Mouse (Mus musculus) midbrain, embryonic 14.5 days (tissue): ENCODE results near the gene Myh10. TPM values are rescaled to one million over a fixed set of nuclear protein-coding genes. Genes with fewer than 3 reads are reported as not detected.

ENCODE experiments used
- ATAC-seq: fragments of 200-750 bp; cut with Nextera tagmentation; 2 replicates; pipeline ENCODE4 v1.8.0; 2017; ENCODE audit warnings: moderate number of reproducible peaks, moderate library complexity; ENCODE audit not compliant: low FRiP score, low TSS enrichment
- DNase-seq: peaks from one replicate; pipeline ENCODE4 v3.0.0-alpha.2; 2015
- H3K27ac ChIP-seq: fragments of 300-500 bp; sonication (generic); replicated peaks from 2 replicates; pipeline ENCODE4 v1.5.1; 2014; ENCODE audit warnings: mild to moderate bottlenecking, low read depth, low read length, moderate library complexity
- H3K27me3 ChIP-seq: fragments of 300-500 bp; sonication (generic); 2 replicates; pipeline ENCODE4 v1.6.1; 2014; ENCODE audit warnings: low read length, control low read depth, mixed read lengths; ENCODE audit not compliant: control insufficient read depth, insufficient read depth
- H3K36me3 ChIP-seq: fragments of 300-500 bp; sonication (generic); 2 replicates; pipeline ENCODE4 v1.6.1; 2014; ENCODE audit warnings: low read length, control low read depth; ENCODE audit not compliant: control insufficient read depth, insufficient read depth
- H3K4me1 ChIP-seq: fragments of 300-500 bp; sonication (generic); 2 replicates; pipeline ENCODE4 v1.6.1; 2014; ENCODE audit warnings: mild to moderate bottlenecking, antibody characterized with exemption, low read length, control low read depth; ENCODE audit not compliant: control insufficient read depth, insufficient read depth
- H3K4me2 ChIP-seq: fragments of 300-500 bp; sonication (generic); 2 replicates; pipeline ENCODE4 v1.6.1; 2014; ENCODE audit warnings: mild to moderate bottlenecking, low read length, moderate library complexity
- H3K4me3 ChIP-seq: fragments of 300-500 bp; sonication (generic); replicated peaks from 2 replicates; pipeline ENCODE4 v1.5.1; 2014; ENCODE audit warnings: low read depth, low read length
- H3K9ac ChIP-seq: fragments of 300-500 bp; sonication (generic); replicated peaks from 2 replicates; pipeline ENCODE4 v1.6.1; 2014; ENCODE audit warnings: mild to moderate bottlenecking, low read length, moderate library complexity
- H3K9me3 ChIP-seq: fragments of 300-500 bp; sonication (generic); 2 replicates; pipeline ENCODE4 v1.6.1; 2016; ENCODE audit warnings: low read length, control low read depth, mixed read lengths; ENCODE audit not compliant: control insufficient read depth
- WGBS: fragments of 180-500 bp; shearing (Covaris S2); extraction: QIAGEN DNeasy Blood & Tissue Kit; methylation state at CpG from one replicate; pipeline ENCODE4 v1.1.7; 2014; 5-methylcytosine and 5-hydroxymethylcytosine counted together
- polyA plus RNA-seq: library from polyadenylated mRNA; unstranded; fragments of >200 nt; fragmentation: Nextera tagmentation; extraction: Ambion mirVana; gene quantifications from 2 replicates; pipeline ENCODE4 v1.2.1, GENCODE M21; 2014

Myh10 gene
- polyA plus RNA-seq, 1 experiment from 2014 or later = 107 TPM

DNA sequence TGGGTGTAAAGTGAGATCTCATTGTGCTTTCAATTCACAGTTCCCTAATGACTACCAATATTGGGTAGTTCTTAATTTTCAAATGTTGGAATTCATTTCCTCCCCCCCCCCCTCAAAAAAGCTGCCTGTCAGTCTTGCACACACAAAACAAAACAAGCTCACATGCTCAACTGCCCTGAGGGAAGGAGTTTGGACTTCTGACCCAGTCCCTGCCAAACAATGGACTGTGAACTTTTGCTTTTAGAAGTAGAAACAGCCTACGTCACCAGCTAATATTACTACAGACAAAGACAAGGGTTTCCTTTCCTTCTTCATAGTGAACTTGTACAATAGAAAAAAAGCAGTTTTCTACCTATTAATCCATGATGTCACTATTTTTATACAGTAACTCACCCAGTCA lies 2.1 kb upstream of the Myh10 start:
- no peak overlapping the region for H3K4me3 ChIP-seq
- peaks cover 3% of the 10 kb centered on the region for H3K4me1 ChIP-seq
- no peak overlapping the region for H3K4me2 ChIP-seq
- no peaks in the 10 kb centered on the region for H3K36me3 ChIP-seq
- WGBS = 71% methylated on average over 1 of the region's 1 CpGs
- DNase-seq = no peak
- no peak overlapping the region for H3K27ac ChIP-seq
- H3K9ac ChIP-seq = no peak overlapping the region
- H3K9me3 ChIP-seq = no peaks in the 10 kb centered on the region
- no peak for ATAC-seq
- H3K27me3 ChIP-seq = no peaks in the 10 kb centered on the region

DNA sequence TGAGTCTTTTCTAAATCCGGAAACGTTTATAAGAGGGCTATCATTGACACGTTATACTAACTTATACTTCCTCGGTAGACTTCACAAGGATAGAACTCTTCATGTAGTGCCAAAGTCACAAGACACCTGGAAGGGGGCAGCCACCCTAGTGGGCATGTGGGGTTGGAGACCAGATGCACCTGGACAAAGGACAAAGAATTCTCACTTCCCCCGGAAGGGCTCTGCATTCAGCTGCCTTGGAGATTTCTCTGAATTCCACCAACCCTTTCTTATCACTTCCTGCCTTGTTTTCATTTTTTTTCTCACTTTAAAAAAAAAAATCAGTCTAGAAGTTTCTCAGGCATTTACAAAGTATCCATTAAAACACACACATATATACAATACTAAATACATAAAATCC lies 894 bp upstream of the Myh10 start:
- Histone ChIP-seq H3K27me3 (no peaks in the 10 kb centered on the region), H3K4me2 (peak overlapping the region; percentile 21; the same call in 1 of the 2 replicates), H3K9ac (no peak overlapping the region), H3K27ac (no peak overlapping the region; the same call in 1 of the 2 replicates), H3K4me1 (peaks cover 7% of the 10 kb centered on the region), H3K9me3 (no peaks in the 10 kb centered on the region), H3K36me3 (no peaks in the 10 kb centered on the region), H3K4me3 (no peak overlapping the region)
- DNase-seq (peak; percentile 19), ATAC-seq (no peak)
- 71% methylated on average over 5 of the region's 5 CpGs for WGBS

DNA sequence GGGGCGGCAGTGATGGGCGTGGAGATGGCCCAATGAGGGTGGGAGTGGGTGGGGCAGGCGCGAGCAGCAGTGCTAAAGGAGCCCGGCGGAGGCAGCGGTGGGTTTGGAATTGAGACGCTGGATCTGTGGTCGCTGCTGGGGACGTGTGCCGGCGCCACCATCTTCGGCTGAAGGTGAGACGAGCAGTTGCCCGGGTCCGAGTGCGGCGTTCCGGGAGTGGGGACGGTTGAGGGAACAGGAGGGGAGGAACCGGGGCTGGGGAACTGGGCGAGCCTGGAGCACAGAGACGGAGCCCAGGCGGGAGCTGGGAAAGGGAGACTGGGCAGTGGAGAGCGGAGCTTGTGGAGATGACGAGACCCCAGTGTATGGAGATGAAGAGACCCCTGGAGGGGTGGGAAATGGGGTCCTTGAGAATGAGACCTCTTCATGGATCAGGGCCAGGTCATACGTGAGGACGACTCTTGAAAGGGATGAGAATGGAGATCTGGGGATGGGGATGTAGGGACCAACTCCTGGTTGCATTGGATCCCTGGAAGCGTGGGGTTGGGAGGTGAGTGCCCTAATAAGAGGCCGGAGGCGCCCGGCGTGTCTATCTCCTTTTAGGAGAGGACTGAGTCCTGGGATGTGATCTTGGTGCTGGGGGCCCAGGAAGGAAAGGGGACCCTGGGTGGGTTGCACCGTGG lies 792 bp downstream of the Myh10 start:
- WGBS = under 1% methylated on average over 34 of the region's 34 CpGs
- H3K36me3 ChIP-seq = no peaks in the 10 kb centered on the region

DNA sequence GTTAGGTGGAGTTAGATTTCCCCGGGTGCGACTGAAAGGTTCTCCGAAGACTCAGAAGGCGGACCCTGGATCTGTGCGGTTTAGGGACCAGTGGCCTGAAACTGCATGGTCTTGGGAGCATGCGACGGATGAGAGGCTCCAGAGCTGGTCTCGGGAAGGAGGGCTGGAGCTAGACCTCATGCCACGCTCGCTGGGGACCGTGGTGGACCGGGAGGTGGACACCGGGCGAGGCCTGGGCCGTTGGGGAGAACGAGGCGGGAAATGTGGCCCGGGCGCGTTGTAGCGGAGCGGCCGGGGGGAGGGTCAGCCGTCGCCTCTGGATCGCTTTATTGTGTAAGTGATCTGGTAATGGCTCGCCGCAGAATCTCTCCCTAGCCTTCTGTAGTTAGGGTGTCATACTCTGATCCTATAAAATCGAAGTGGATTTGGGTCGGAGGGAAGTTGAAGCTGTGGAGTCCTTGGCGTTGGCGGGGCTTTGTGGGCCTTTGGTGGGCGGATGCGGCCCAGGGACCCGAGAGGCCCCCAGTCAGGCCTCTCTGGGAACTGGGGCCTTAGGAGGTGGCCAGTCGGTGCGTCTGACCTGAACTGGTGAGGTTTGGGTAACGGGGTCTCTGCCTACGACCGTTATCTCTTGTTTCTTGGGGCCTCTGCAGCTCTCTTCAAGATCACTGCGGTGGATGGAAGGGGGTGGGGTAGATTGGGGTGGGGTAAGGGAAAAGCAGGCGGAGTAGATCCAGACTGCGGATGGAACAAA lies 1.5 kb downstream of the Myh10 start:
- DNase-seq (peak; percentile 68), ATAC-seq (no peak)
- no peaks in the 10 kb centered on the region for H3K27me3 ChIP-seq
- under 1% methylated on average over 43 of the region's 43 CpGs for WGBS
- H3K9ac ChIP-seq = peak overlapping the region; percentile 94
- peak overlapping the region; percentile 99 for H3K27ac ChIP-seq
- peak overlapping the region; percentile 93 for H3K4me3 ChIP-seq
- H3K36me3 ChIP-seq = no peaks in the 10 kb centered on the region
- no peaks in the 10 kb centered on the region for H3K9me3 ChIP-seq
- peaks cover 7% of the 10 kb centered on the region for H3K4me1 ChIP-seq
- peak overlapping the region; percentile 75 for H3K4me2 ChIP-seq

More for the DNA sequence above, 792 bp downstream of the Myh10 start:
- peak; percentile 65 for DNase-seq
- H3K9ac ChIP-seq = peak overlapping the region; percentile 94
- peak overlapping the region; percentile 99 for H3K27ac ChIP-seq
- peak overlapping the region; percentile 75 for H3K4me2 ChIP-seq
- H3K9me3 ChIP-seq = no peaks in the 10 kb centered on the region
- no peak; the same call in 1 of the 2 replicates for ATAC-seq
- peak overlapping the region; percentile 93 for H3K4me3 ChIP-seq
- no peaks in the 10 kb centered on the region for H3K27me3 ChIP-seq
- H3K4me1 ChIP-seq = peaks cover 7% of the 10 kb centered on the region

DNA sequence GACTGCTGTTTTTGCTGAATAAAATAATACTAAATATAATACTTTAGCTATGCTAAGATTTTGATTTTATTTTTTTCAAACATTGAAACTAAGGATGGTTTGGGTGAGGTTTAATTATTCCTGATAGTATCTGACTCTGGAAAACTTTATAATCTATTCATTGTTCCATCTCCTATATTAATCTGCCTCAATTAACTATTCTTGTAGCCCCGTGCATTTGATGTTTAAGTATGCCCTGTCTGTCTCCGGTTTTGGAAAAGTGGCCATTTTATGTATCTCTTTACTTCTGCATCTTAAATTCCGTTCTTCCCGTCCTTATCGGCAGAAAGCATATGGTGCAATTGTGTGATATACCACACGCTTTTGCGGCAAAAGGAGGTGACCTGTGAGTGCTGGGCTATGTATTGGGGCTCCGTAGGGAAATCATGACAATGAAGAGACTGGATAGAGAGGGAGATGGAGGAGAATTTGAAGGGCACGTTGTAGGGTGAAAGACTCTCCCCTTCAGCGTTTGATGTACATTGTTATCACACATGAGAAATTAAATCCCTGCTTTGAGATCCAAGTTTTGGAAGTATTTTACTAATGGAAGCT lies 2.2 kb downstream of the Myh10 start:
- Histone ChIP-seq H3K27ac (peak overlapping the region; percentile 99), H3K36me3 (no peaks in the 10 kb centered on the region), H3K4me1 (peaks cover 7% of the 10 kb centered on the region), H3K4me2 (peak overlapping the region; percentile 75), H3K27me3 (no peaks in the 10 kb centered on the region), H3K9ac (peak overlapping the region; percentile 94), H3K9me3 (no peaks in the 10 kb centered on the region), H3K4me3 (peak overlapping the region; percentile 93)
- ATAC-seq (no peak), DNase-seq (peak; percentile 67)
- WGBS = 4% methylated on average over 10 of the region's 10 CpGs

DNA sequence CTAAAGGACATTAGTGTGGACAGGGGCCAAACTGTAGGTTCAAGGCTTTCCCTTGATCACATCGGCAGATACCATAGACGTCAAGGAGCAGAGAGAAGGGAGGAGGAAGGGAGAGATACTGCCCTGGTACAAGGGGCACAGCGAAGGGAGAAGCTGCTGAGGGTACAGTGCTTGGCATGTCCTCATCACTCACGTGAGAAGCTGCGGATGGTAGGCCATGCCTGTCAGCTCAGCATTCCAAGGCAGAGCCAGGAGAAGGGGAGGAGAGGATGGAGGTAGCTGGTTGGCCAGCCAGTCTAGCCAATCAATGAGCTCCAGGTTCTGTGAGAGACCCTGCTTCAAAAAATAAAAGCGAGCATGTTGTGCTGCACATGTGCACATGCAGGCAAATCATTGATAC lies 11.0 kb downstream of the Myh10 start:
- WGBS = 96% methylated on average over 6 of the region's 6 CpGs
- Histone ChIP-seq H3K4me2 (no peak overlapping the region), H3K4me3 (no peak overlapping the region), H3K4me1 (0 out of 2 replicates have a peak, but pooled peaks cover 7% of the 10 kb centered on the region), H3K27ac (no peak overlapping the region), H3K27me3 (no peaks in the 10 kb centered on the region), H3K9me3 (peaks cover 6% of the 10 kb centered on the region; the same call in 1 of the 2 replicates), H3K9ac (no peak overlapping the region), H3K36me3 (peaks cover 60% of the 10 kb centered on the region)
- no peak for DNase-seq
- no peak for ATAC-seq

DNA sequence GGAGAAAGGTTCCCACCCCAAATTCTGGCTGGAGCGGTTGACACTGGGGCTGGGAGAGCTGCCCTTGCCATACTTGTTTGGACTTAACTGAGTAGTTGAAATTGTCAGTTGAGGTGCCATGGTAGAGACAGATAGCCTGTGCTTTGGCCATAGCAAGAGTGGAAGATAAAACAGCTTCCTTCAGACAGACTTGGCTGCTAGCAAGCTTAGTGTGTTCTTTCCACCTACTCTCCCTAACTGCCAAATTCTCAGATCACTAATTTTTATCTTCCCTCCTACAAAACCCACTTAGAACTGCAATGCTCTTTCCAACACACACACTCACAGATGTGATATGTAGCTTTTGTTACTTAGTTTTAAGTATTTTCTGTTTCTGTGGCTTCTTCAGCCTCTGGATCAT lies 12.0 kb downstream of the Myh10 start:
- ATAC-seq (no peak), DNase-seq (no peak)
- peaks cover 60% of the 10 kb centered on the region for H3K36me3 ChIP-seq
- WGBS = 97% methylated on average over 1 of the region's 1 CpGs
- no peak overlapping the region for H3K9ac ChIP-seq
- no peaks in the 10 kb centered on the region for H3K27me3 ChIP-seq
- H3K4me3 ChIP-seq = no peak overlapping the region
- peaks cover 6% of the 10 kb centered on the region; the same call in 1 of the 2 replicates for H3K9me3 ChIP-seq
- 0 out of 2 replicates have a peak, but pooled peaks cover 7% of the 10 kb centered on the region for H3K4me1 ChIP-seq
- H3K27ac ChIP-seq = no peak overlapping the region
- H3K4me2 ChIP-seq = no peak overlapping the region

DNA sequence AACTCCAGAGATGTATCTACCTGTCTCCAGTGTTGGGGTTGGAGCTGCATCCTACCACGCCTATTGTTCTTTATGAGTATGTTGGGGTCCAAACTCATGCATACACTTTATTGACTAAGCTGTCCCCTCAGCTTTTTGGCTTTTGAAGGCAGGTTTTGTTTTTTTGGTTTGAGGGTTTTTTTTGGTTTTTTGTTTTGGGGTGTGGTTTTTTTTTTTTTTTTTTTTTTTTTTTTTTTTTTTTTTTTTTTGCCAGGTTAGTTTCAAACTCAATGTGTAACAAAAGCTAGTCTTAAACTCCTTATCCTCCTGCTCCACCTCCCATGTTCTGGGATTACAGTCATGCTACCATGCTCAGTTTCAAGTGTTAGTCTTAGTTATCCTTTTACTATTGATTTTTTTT lies 12.9 kb downstream of the Myh10 start:
- Histone ChIP-seq H3K27ac (no peak overlapping the region), H3K27me3 (no peaks in the 10 kb centered on the region), H3K9ac (no peak overlapping the region), H3K36me3 (peaks cover 57% of the 10 kb centered on the region), H3K9me3 (peaks cover 6% of the 10 kb centered on the region; the same call in 1 of the 2 replicates), H3K4me2 (no peak overlapping the region), H3K4me3 (no peak overlapping the region), H3K4me1 (0 out of 2 replicates have a peak, but pooled peaks cover 7% of the 10 kb centered on the region)
- ATAC-seq (no peak), DNase-seq (no peak)
- WGBS = 100% methylated on average over 1 of the region's 1 CpGs
